Mouse (Mus musculus) hindbrain, embryonic 12.5 days (tissue): ENCODE measurements around the gene Srxn1. TPM values are rescaled to one million over a fixed set of nuclear protein-coding genes. Genes with fewer than 3 reads are reported as not detected.
A peak's percentile ranks its signal among the peaks of the same experiment; 100 is the strongest.

Experiments
- ATAC-seq: fragments of 200-750 bp; cut with Nextera tagmentation; 2 replicates; pipeline ENCODE4 v1.8.0; 2017; ENCODE audit warnings: moderate TSS enrichment; ENCODE audit not compliant: low FRiP score
- H3K27ac ChIP-seq: fragments of 300-500 bp; sonication (generic); 2 replicates; pipeline ENCODE4 v1.5.1; 2016; ENCODE audit warnings: mild to moderate bottlenecking
- H3K27me3 ChIP-seq: fragments of 300-500 bp; sonication (generic); 2 replicates; pipeline ENCODE4 v1.6.1; 2016; ENCODE audit warnings: mild to moderate bottlenecking
- H3K36me3 ChIP-seq: fragments of 300-500 bp; sonication (generic); 2 replicates; pipeline ENCODE4 v1.6.1; 2016; ENCODE audit warnings: mild to moderate bottlenecking
- H3K4me1 ChIP-seq: fragments of 300-500 bp; sonication (generic); 2 replicates; pipeline ENCODE4 v1.6.1; 2016
- H3K4me2 ChIP-seq: fragments of 300-500 bp; sonication (generic); replicated peaks from 2 replicates; pipeline ENCODE4 v1.6.1; 2016; ENCODE audit warnings: mild to moderate bottlenecking
- H3K4me3 ChIP-seq: fragments of 300-500 bp; sonication (generic); 2 replicates; pipeline ENCODE4 v1.5.1; 2016; ENCODE audit warnings: mild to moderate bottlenecking
- H3K9ac ChIP-seq: fragments of 300-500 bp; sonication (generic); 2 replicates; pipeline ENCODE4 v1.6.1; 2016; ENCODE audit warnings: mild to moderate bottlenecking, moderate library complexity
- H3K9me3 ChIP-seq: fragments of 300-500 bp; sonication (generic); replicated peaks from 2 replicates; pipeline ENCODE4 v1.6.1; 2016; ENCODE audit warnings: mild to moderate bottlenecking
- WGBS: fragments of 180-500 bp; shearing (Covaris S2); methylation state at CpG from one replicate; pipeline ENCODE4 v1.1.7; 2016; 5-methylcytosine and 5-hydroxymethylcytosine counted together
- polyA plus RNA-seq: library from polyadenylated mRNA; unstranded; fragments of >200 nt; fragmentation: Nextera tagmentation; extraction: Ambion mirVana; gene quantifications from 2 replicates; pipeline ENCODE4 v1.2.1, GENCODE M21; 2016

Srxn1 gene
- polyA plus RNA-seq, 1 experiment from 2014 or later: 13.8 TPM

DNA sequence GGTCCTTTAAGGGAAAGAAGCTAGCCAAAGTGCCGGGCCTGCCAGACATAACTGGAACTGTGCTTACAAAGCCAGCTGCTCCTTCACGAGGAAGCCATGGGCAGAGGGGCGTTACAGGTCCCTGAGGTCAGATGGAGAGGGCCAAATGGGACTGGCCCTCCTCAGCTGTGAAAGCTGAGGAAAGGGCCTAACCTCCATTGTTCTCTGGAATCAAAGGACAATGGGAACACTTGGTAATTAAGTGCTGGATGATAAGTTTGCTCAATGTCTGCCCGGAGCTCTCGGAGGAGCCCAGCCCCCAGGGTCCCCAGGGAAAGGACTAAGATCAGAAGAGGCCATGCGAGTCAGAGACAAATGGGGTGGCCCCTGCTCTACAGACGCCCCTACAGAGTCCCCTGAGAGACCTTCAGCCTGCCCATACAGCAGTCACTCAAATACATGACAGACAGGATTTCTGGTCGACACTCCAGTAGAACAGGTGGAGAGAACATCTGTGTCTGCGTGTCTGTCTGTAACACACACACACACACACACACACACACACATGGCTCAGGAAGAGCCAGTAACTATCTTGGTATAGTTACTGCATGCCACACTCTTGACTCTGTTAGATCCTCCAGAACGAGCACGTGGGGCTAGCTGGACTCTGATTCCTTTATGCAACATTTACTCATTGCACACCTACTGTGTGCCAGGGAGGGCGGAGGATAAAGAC, 13.8 kb upstream of the Srxn1 start:
- 0 out of 2 replicates have a peak overlapping the region, but pooled peaks have one; percentile 8 for H3K9ac ChIP-seq
- peaks cover 45% of the 10 kb centered on the region for H3K27me3 ChIP-seq
- no peaks in the 10 kb centered on the region for H3K9me3 ChIP-seq
- H3K36me3 ChIP-seq: peaks cover 31% of the 10 kb centered on the region
- peak overlapping the region; percentile 35 for H3K27ac ChIP-seq
- H3K4me2 ChIP-seq: no peak overlapping the region
- WGBS: 20% methylated on average over 12 of the region's 12 CpGs
- peaks cover 78% of the 10 kb centered on the region for H3K4me1 ChIP-seq
- no peak overlapping the region for H3K4me3 ChIP-seq
- no peak for ATAC-seq

DNA sequence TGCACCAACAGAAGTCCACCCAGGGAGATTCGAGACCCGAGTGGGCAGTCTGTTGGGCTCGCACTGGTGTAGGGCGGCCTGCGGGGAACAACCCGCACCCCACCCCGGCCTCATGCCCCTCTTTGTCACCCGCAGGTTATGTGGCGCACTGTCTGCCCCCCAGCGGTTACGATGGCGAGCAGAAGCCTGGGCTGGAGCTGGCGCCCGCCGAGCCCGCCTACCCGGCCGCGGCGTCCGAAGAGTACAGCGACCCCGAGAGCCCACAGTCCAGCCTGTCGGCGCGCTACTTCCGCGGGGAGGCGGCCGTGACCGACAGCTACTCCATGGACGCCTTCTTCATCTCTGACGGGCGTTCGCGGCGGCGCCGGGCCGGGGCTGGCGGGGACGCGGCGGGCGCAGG, 12.4 kb upstream of the Srxn1 start:
- Histone ChIP-seq H3K4me3 (peak overlapping the region; percentile 23), H3K4me2 (peak overlapping the region; percentile 39), H3K9ac (peak overlapping the region; percentile 29; the same call in 1 of the 2 replicates), H3K36me3 (peaks cover 28% of the 10 kb centered on the region), H3K27ac (peak overlapping the region; percentile 30), H3K4me1 (peaks cover 63% of the 10 kb centered on the region), H3K27me3 (peaks cover 45% of the 10 kb centered on the region), H3K9me3 (no peaks in the 10 kb centered on the region)
- WGBS: 4% methylated on average over 45 of the region's 45 CpGs
- ATAC-seq: no peak

DNA sequence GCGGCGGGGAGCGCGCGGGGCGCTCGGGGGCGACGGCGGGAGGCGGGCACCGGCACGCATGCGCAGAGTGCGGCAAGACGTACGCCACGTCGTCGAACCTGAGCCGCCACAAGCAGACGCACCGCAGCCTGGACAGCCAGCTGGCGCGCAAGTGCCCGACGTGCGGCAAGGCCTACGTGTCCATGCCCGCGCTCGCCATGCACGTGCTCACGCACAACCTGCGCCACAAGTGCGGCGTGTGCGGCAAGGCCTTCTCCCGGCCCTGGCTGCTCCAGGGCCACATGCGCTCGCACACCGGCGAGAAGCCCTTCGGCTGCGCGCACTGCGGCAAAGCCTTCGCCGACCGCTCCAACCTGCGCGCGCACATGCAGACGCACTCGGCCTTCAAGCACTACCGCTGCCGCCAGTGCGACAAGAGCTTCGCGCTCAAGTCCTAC, 11.9 kb upstream of the Srxn1 start:
- ATAC-seq: no peak
- WGBS: 3% methylated on average over 47 of the region's 60 CpGs
- no peaks in the 10 kb centered on the region for H3K9me3 ChIP-seq
- peaks cover 45% of the 10 kb centered on the region for H3K27me3 ChIP-seq
- H3K36me3 ChIP-seq: peaks cover 23% of the 10 kb centered on the region
- peak overlapping the region; percentile 71 for H3K27ac ChIP-seq
- H3K4me3 ChIP-seq: peak overlapping the region; percentile 23
- H3K4me1 ChIP-seq: peaks cover 59% of the 10 kb centered on the region
- H3K4me2 ChIP-seq: peak overlapping the region; percentile 39
- peak overlapping the region; percentile 49 for H3K9ac ChIP-seq

DNA sequence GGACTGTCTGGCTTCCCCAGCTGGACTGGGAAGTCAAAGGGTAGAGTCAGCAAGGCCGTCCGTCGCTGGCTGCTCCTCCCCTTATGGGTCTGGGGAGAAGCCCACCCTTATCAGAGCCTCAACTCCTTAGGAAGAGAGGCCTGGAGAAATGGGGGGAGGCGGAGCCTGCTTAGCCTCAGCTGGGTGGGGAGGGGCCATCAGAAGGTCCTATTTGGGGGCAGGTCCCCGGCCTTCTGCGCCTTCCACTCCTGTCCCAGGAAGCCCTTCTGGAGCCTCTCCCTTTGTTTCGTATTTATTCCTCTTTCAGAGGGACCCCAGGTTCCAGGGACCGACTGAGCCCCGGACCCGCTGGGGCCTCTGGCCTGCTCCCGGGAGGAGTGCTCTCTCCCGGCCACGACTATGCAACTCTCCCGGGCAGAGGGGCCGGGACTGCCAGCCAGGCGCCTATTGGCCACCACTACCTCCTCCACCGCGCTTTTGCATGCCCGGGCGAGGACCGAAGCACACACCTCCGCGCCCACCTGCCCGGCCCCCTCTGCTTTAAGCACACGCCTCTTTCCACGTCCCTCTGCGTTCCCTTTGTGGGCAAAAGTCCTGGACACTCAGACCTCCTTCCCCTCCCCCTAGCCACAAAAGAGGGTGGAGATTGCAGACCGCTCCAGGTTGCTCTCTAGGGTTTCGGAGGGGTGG, 10.3 kb upstream of the Srxn1 start:
- WGBS: 6% methylated on average over 29 of the region's 29 CpGs
- peak overlapping the region; percentile 9; the same call in 1 of the 2 replicates for H3K9ac ChIP-seq
- no peaks in the 10 kb centered on the region for H3K9me3 ChIP-seq
- ATAC-seq: peak; percentile 11; the same call in 1 of the 2 replicates
- peaks cover 18% of the 10 kb centered on the region for H3K36me3 ChIP-seq
- H3K4me2 ChIP-seq: peak overlapping the region; percentile 34
- H3K27me3 ChIP-seq: peaks cover 45% of the 10 kb centered on the region
- peak overlapping the region; percentile 71 for H3K27ac ChIP-seq
- H3K4me1 ChIP-seq: peaks cover 46% of the 10 kb centered on the region
- no peak overlapping the region for H3K4me3 ChIP-seq

DNA sequence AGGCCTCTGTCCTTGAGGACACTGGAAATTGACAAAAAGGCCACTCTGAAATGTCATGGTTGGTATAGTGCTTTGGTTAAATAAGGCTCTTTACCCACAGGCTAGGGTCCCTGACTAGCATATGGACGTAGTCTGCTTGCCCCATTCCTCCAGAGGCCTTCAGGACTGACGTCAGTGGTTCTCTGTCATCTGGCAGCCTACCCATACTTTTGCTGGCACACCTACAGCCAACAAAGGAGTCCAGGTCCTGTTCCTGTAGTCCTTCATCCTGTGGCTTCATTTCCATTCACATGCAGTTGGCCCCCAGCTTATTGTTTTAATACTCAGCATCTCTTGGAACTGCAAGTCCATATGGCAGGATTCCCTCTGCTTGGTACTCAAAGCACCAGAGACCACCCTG, 8.4 kb upstream of the Srxn1 start:
- Histone ChIP-seq H3K9me3 (no peaks in the 10 kb centered on the region), H3K9ac (no peak overlapping the region), H3K27me3 (peaks cover 46% of the 10 kb centered on the region), H3K4me3 (no peak overlapping the region), H3K36me3 (peaks cover 11% of the 10 kb centered on the region; the same call in 1 of the 2 replicates), H3K4me1 (peaks cover 32% of the 10 kb centered on the region), H3K27ac (peak overlapping the region; percentile 71; the same call in 1 of the 2 replicates), H3K4me2 (no peak overlapping the region)
- WGBS: 46% methylated on average over 2 of the region's 2 CpGs
- no peak for ATAC-seq

DNA sequence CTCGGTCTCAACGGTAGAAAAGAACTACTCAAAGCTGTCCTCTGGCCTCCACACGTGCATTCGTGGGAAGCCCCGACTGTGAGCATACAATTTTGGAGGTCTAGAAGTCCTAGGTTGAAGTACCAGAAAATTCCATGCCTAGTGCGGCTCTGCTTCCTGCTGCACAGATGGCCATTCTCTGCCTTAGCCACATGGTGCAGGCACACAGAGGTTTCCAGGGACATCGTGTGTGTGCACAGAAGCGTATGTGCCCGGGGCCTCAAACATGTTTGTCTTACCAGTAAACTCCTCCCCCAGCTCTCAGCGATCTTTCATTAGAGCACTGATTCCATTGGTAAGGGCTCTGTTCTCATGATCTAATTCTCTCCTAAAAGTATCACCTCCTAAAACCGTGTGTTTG, 7.4 kb upstream of the Srxn1 start:
- H3K4me2 ChIP-seq: no peak overlapping the region
- H3K27me3 ChIP-seq: peaks cover 37% of the 10 kb centered on the region
- H3K4me1 ChIP-seq: peaks cover 32% of the 10 kb centered on the region
- H3K36me3 ChIP-seq: peaks cover 11% of the 10 kb centered on the region; the same call in 1 of the 2 replicates
- H3K27ac ChIP-seq: peak overlapping the region; percentile 71; the same call in 1 of the 2 replicates
- H3K9ac ChIP-seq: no peak overlapping the region
- WGBS: 74% methylated on average over 11 of the region's 11 CpGs
- H3K4me3 ChIP-seq: no peak overlapping the region
- no peak for ATAC-seq
- no peaks in the 10 kb centered on the region for H3K9me3 ChIP-seq

DNA sequence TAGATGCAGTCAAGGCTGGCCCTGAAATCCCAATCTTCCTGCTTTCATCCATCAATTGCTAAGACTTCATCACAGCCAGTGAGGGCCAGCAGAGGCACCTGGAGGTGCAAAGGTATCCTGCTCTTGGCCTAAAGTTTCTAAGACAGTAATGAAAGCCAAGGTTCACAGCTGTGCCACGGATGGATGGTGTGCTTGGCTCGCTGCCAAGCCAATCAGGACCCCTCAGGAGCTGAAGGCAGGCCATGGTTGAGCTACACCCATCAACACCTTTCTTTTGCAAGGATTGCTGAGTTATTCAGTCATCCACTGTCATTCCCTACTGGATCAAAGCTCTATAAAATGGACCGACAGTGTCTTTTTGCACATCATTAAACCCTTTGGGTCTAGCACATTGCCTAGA, 5.8 kb upstream of the Srxn1 start:
- Histone ChIP-seq H3K9ac (no peak overlapping the region), H3K27ac (no peak overlapping the region), H3K4me1 (peaks cover 18% of the 10 kb centered on the region), H3K4me2 (no peak overlapping the region), H3K27me3 (peaks cover 23% of the 10 kb centered on the region), H3K36me3 (no peaks in the 10 kb centered on the region), H3K4me3 (no peak overlapping the region), H3K9me3 (no peaks in the 10 kb centered on the region)
- WGBS: 47% methylated on average over 3 of the region's 3 CpGs
- ATAC-seq: no peak

DNA sequence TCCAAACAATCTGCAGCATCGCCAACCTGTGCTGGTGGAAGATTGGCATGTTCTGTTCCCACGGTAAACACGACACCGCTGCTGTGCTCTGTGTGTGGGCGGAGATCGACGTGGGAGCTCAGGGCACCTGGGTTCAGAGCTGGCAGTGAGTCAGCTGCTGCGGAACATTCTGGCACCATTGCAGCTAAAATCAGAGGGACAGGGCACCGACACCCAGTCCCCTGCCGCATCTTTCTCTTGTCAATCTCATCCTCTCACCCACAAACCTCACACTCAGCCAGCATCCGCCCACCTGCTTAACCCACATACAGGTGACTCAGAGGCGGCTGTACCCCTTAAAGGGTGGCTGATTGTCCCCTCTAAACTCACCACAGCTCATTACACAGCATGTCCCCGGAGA, 3.6 kb upstream of the Srxn1 start:
- Histone ChIP-seq H3K4me1 (peaks cover 22% of the 10 kb centered on the region), H3K27ac (no peak overlapping the region), H3K27me3 (0 out of 2 replicates have a peak, but pooled peaks cover 7% of the 10 kb centered on the region), H3K9me3 (no peaks in the 10 kb centered on the region), H3K9ac (no peak overlapping the region), H3K4me2 (no peak overlapping the region), H3K36me3 (no peaks in the 10 kb centered on the region), H3K4me3 (no peak overlapping the region)
- ATAC-seq: no peak
- WGBS: 76% methylated on average over 13 of the region's 13 CpGs

DNA sequence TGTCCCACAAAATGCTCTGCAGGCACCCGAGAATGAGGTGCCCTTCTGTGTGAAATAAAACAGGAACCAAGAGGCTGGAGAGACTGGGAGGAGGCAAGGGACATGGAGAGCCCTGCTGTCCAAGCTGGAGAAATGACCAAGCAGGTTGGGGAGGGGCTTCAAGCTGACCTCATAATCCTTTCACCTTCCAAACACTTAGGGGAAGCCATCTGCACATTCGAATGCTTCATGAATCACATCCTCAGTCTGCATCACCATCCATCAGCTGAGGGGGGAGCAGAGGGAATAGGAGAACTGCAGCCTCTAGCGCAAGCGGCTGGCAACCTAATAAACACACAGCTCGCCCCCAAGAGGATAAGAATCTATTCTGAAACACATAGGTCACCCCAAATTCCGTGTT, 2.9 kb upstream of the Srxn1 start:
- Histone ChIP-seq H3K4me3 (no peak overlapping the region), H3K4me1 (peaks cover 22% of the 10 kb centered on the region), H3K9ac (no peak overlapping the region), H3K27ac (peak overlapping the region; percentile 30; the same call in 1 of the 2 replicates), H3K36me3 (no peaks in the 10 kb centered on the region), H3K4me2 (no peak overlapping the region), H3K9me3 (no peaks in the 10 kb centered on the region), H3K27me3 (0 out of 2 replicates have a peak, but pooled peaks cover 7% of the 10 kb centered on the region)
- WGBS: 64% methylated on average over 6 of the region's 6 CpGs
- ATAC-seq: no peak

DNA sequence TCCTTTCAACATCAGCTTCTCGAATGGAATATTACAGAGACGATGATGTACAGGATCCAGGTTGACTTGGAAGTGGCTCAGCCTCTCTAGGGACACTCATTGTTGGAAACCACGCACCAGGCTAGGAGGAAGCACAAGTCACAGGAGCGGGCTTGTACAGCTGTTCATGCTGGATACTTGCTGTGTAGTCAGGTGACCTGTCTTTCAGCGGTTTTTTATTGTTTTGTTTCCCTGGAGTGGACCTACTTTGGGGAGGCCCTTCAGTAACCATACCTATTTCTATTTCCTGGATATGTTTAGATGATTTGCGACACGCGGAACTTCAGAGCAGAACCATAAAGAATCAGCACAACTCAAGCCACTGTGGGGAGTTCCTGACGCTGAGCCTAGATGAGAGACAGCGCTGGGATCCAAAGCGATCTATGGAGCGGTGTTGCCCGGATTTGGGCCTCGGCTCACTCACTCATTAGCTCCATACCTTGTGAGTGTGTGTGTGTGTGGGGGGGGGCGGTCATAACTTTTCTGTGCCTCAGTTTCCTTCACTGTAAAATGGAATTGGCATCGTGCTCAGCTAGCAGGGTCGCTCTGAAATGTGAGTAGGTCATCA, 502 bp upstream of the Srxn1 start:
- peaks cover 26% of the 10 kb centered on the region for H3K4me1 ChIP-seq
- H3K4me3 ChIP-seq: peak overlapping the region; percentile 68
- WGBS: 16% methylated on average over 17 of the region's 17 CpGs
- no peak overlapping the region for H3K27ac ChIP-seq
- H3K9ac ChIP-seq: peak overlapping the region; percentile 81
- peak; percentile 11 for ATAC-seq
- H3K27me3 ChIP-seq: 0 out of 2 replicates have a peak, but pooled peaks cover 7% of the 10 kb centered on the region
- no peaks in the 10 kb centered on the region for H3K9me3 ChIP-seq
- peak overlapping the region; percentile 80 for H3K4me2 ChIP-seq
- H3K36me3 ChIP-seq: 0 out of 2 replicates have a peak, but pooled peaks cover 3% of the 10 kb centered on the region

DNA sequence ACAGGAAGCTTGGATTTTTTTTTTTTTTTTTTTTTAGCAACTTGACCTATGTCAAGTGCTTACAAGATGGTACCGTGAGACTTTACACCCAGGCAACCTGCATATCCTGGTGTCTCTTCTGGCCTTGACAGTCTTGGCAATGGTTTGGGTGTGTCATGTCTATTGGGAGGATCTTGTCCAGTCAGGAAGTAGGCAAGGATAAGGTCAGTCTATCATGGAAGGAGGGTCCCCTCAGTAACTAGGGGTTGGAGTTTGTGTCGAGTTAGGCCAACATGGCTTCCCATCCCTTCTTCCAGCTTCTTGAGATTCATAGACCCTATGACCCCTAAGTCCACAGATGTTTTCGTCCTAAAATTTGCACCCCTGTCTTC, 894 bp downstream of the Srxn1 start:
- Histone ChIP-seq H3K4me1 (peaks cover 26% of the 10 kb centered on the region), H3K9me3 (no peaks in the 10 kb centered on the region), H3K27ac (no peak overlapping the region), H3K36me3 (0 out of 2 replicates have a peak, but pooled peaks cover 3% of the 10 kb centered on the region), H3K4me2 (peak overlapping the region; percentile 80), H3K27me3 (peaks cover 3% of the 10 kb centered on the region; the same call in 1 of the 2 replicates), H3K9ac (no peak overlapping the region), H3K4me3 (peak overlapping the region; percentile 68)
- ATAC-seq: no peak
- WGBS: 89% methylated on average over 3 of the region's 3 CpGs

DNA sequence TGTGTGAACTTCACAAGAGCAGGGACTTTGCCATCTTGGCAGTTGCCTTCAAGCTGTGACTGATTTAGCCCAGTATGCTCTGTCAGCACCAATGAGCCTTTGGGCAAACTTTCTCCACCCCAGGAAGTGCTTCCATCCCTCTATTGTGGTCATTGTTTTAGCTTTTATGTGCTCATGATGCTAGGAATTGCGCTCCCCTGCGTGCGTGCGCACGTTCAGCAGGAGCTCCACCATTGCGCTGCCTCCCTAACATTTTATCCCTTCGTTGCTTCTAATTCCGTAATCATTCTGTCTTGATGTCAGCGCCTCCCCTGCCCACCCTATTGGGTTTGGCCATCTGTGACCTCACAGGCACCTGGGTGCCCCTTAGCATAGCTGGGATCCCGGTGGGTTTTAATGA, 1.3 kb downstream of the Srxn1 start:
- Histone ChIP-seq H3K36me3 (0 out of 2 replicates have a peak, but pooled peaks cover 3% of the 10 kb centered on the region), H3K4me2 (peak overlapping the region; percentile 80; the same call in 1 of the 2 replicates), H3K9me3 (no peaks in the 10 kb centered on the region), H3K4me1 (peaks cover 24% of the 10 kb centered on the region), H3K27ac (no peak overlapping the region), H3K9ac (no peak overlapping the region), H3K4me3 (no peak overlapping the region), H3K27me3 (no peaks in the 10 kb centered on the region; the same call in 1 of the 2 replicates)
- 92% methylated on average over 10 of the region's 10 CpGs for WGBS
- no peak for ATAC-seq
